Mouse (Mus musculus) megakaryocyte-erythroid progenitor cell, adult 5-6 weeks (primary cell): ENCODE measurements around the gene Eefsec. TPM values are rescaled to one million over a fixed set of nuclear protein-coding genes. Genes with fewer than 3 reads are reported as not detected.
A peak's percentile ranks its signal among the peaks of the same experiment; 100 is the strongest.

Source experiments
- ATAC-seq: replicated peaks from 2 replicates; pipeline ENCODE4 v1.8.0; 2016; ENCODE audit warnings: mild to moderate bottlenecking, inconsistent platforms; ENCODE audit not compliant: severe bottlenecking, poor library complexity, low FRiP score, low TSS enrichment
- total RNA-seq, 2 experiments: library from RNA; stranded (forward) in 1 of 2; stranded (reverse) in 1 of 2; fragments of 200-1000, 215-1000 nt in 1 of 2; fragments of >200 nt in 1 of 2; fragmentation: Nextera tagmentation in 1 of 2; gene quantifications; 2 replicates each; pipeline ENCODE4 v1.2.3; 2014 to 2017

Eefsec gene
- total RNA-seq, 2 experiments from 2014 or later = 23.2 to 31.6 TPM

GRCm38 (mm10) chr6:88352541-88352940 is 93.8 kb downstream of the Eefsec start:
- no peak for ATAC-seq

GRCm38 (mm10) chr6:88346776-88347175 is 99.6 kb downstream of the Eefsec start:
- no peak for ATAC-seq

DNA sequence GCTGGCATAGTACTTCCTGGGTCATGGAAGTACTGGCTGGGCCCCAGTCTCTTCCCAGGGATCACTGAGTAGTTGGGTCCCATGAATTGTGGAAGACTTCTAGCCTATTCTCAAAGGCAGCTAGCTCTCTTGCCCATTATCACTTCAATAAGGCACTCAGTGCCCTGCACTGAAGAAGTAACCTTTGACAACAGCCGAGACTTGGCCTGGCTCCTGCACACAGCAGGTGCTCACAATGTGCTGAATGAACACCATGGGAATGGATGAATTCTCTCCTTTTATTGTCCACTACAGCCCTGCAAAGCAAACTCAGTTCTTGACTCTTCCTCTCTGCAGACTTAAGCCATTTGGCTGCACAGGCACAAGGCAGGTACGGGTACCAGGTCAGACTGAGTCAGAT is 101.0 kb downstream of the Eefsec start:
- no peak for ATAC-seq

- 0 out of 2 replicates have a peak, but pooled peaks have one; percentile 24 for ATAC-seq
These were observed 102.6 kb downstream of the Eefsec start for GRCm38 (mm10) chr6:88343485-88344450.

- ATAC-seq = 0 out of 2 replicates have a peak, but pooled peaks have one; percentile 8
These were observed 103.4 kb downstream of the Eefsec start for GRCm38 (mm10) chr6:88342965-88343364.

DNA sequence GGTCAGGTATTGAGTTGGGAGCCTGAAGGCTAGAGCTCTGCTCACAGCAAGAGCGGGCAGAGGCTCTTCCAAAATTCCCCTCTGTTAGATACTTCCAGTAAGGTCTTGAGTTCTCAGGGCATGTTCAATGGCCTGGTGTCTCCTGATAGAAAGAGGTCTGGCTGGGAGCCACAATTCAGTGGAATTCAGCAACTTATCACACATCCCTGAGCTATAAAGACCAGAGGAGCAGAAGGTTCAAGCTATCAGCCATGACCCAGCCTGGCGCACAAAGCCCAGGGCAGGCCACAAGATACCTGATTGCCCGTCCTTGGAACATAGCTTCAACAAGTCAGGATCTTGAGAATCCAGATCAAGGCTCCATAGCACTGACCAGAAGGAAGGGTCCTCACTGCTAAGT is 105.2 kb downstream of the Eefsec start:
- ATAC-seq = peak; percentile 88

GRCm38 (mm10) chr6:88340761-88341160 is 105.6 kb downstream of the Eefsec start:
- ATAC-seq = peak; percentile 2; the same call in 1 of the 2 replicates

DNA sequence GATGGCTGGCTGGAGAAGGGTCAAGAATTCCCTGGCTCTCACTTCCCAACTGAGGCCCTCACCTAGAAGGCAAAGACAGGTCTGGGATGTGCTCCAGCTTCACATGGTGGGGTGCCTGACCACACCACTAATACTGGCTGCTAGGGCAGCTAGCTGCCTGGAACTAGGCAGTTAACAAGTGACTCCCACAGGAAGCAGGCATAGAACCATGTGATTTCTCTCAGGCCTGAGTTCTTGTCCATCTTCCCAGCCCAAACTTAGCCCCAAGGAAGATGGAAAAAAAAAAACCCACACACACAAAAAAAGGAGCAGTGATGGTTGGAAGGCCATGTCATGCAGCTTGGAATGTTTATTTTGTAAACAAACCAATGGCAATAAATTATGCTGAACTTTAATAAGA is 117.0 kb downstream of the Eefsec start:
- no peak for ATAC-seq

- ATAC-seq = no peak
These were observed 124.5 kb downstream of the Eefsec start for GRCm38 (mm10) chr6:88321879-88322278.

DNA sequence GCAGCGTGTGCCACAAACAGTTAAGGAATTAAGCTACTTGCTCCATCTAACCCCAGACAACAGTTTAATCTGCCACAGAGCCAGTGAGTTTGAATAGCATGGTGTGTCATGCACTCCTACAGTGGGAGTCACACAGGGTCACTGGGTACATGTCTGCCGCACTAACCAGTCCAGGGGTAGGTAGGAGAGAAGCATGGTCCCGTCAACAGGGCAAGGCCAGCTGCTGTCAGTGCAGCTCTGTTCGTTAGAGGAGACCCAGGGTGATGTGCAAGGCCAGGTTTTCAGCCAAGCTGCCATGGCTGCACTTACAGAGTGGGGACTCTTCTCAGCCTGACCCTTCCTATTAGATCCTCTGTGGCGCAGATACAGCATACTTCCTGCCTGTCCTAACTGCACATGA is 125.1 kb downstream of the Eefsec start:
- ATAC-seq = no peak

- peak; percentile 48 for ATAC-seq
These were observed 126.6 kb downstream of the Eefsec start for GRCm38 (mm10) chr6:88319735-88320134.

DNA sequence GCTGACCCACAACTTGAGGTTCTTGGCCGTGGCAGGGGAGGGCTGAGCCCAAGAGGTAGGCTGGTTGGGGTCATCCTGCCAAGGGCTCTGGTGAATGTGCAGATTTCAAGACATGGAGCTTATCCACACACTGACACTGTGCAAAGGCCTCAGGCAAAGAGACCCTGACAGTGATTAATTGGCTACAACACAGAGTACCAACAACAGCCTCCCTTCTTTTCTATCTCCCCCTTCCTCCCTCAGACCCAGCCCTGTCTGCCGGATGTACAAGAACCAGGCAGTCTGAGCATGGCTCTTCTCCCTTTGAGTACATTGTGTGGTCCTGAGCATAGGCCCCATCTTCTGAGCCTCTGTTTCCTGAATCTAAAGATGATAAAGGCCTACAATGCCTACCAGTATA is 131.0 kb downstream of the Eefsec start:
- ATAC-seq = no peak

DNA sequence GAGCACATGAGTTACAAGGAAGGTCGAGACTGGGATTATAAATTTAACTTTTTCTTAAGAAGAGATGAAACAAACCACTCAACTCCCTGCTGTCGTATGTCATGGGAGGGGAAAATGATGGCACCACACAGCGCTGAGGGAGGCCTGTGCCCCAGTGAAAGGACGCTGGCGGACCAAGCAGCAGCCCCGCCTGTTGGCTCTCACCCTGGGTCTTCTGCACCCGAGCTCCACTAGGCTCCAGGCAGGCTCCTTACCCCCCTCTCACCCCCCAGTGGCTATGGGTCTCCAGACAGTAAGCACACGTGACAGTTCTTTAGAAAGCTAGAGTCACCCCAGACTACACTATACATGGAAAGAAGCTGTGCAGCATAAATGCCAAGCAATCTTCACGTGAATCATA is 132.4 kb downstream of the Eefsec start:
- no peak for ATAC-seq

GRCm38 (mm10) chr6:88311593-88311992 is 134.7 kb downstream of the Eefsec start:
- ATAC-seq = no peak

GRCm38 (mm10) chr6:88306100-88306746 is 140.1 kb downstream of the Eefsec start:
- ATAC-seq = no peak

DNA sequence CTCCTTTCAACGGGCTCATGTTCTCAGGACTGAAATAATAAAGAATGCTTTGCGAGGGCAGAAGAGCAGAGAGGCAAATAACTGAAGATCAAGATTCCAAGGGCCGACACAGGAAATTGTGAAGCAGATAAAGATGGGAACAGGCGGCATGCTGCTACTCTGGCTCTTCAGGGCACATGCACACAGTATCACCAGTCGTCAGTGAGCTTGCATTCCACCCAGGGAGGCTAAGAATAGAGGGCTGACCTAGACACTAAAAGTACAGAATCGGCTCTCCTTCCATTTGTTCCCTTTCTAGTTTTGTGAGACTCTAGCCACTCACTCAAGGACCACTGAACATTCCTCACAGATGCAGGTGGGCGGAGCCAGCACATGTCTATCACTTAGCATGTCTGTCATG is 145.1 kb downstream of the Eefsec start:
- ATAC-seq = no peak

- no peak for ATAC-seq
These were observed 146.8 kb downstream of the Eefsec start for GRCm38 (mm10) chr6:88299491-88299890.

- peak; percentile 88 for ATAC-seq
These were observed 153.9 kb downstream of the Eefsec start for GRCm38 (mm10) chr6:88292274-88292909.

- ATAC-seq = no peak
These were observed 156.1 kb downstream of the Eefsec start for GRCm38 (mm10) chr6:88290129-88290766.

- ATAC-seq = no peak
These were observed 168.2 kb downstream of the Eefsec start for GRCm38 (mm10) chr6:88278141-88278540.
